Mouse (Mus musculus): ENCODE measurements around the gene 2610301B20Rik. TPM values are rescaled to one million over a fixed set of nuclear protein-coding genes. Genes with fewer than 3 reads are reported as not detected.

Gene 2610301B20Rik
- total RNA-seq, 2 experiments from 2014 or later = 33.5 to 37.8 TPM

DNA sequence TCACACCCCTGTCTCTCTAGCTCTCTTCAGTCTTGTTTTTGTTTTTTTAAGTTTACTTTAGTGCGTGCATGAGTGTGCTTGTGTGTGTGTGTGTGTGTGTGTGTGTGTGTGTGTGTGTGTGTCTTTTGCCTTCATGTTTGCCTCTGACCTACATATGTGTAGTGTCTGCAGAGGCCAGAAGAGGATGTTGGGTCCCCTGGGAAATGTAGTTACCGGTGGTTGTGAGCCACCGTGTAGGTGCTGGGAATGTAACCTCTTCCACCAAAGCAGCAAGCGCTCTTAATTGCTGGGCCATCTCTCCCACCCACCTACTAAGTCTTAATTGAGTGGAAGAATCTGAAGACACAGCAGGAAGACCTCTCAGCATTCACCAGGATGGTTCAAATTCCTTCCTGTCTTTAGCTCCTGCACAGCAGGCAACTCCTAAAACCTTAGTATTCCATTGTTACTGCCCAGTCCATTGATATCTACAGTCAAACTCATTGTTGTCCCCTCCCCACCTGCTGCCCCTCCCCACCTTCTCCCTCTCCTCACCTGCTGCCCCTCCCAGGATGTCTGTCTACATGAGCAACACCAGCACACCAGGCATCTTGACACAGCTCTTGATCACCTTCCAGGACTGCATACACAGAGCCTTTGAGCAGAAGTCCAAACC, 57.9 kb downstream of the 2610301B20Rik start:
- intact Hi-C loops (cut with DNase I) = no loop called here
- DNase-seq (ENCODE audit: low spot score in 2 of 2) = no peak

DNA sequence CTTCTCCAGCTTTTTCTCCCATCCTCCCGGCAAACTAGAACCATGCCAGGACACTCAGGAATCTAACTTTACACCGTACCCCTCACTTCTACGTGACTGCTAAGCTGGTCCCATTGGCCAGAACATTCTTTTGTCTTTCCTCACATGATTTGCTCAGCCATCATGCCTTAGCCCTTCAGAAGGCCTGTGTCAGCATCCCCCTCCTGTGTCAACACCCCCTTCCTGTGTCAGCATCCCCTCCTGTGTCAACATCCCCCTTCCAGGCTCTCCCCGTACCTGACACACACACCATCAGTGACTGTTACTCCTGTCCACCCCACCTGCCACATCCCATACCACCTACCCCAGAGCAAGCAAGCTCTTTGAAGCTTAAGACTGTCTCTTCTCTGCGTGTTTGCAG, 58.5 kb downstream of the 2610301B20Rik start:
- DNase-seq (ENCODE audit: low spot score in 2 of 2) = no peak
- intact Hi-C loops (cut with DNase I) = no loop called here

DNA sequence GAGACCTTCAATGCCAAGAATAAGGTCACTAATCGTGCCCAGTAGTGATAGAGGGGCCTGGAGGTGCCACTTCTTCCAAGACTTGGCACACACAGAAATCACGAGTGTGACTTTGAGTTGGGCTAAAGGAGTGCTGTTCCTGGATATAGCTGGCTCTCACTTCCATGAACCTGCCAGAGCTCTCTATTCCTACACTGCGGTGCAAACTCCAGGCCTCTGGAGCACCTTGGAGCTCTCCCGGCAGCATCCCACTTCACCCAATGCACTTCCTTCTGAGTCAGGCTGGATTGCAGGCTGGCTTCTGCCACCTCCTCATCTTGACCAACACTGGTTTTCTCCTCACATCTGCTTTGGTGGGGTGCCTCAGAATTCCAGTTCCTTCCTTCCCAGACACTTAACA, 62.5 kb downstream of the 2610301B20Rik start:
- intact Hi-C loops (cut with DNase I) = no loop called here
- no peak for DNase-seq (ENCODE audit: low spot score in 2 of 2)

Small RNA genes lying within 50 kb of the gene (microRNA-seq; reads per million reads assigned to microRNA genes)
- not detected for gene Mir3471-1
- gene n-TSaga9 = 15.2 reads per million, percentile 35 among the genes with 10 or more reads in this experiment
